Mouse (Mus musculus) lung, embryonic 15.5 days (tissue): ENCODE data around the gene Pld3. TPM values are rescaled to one million over a fixed set of nuclear protein-coding genes. Genes with fewer than 3 reads are reported as not detected.

Experiments
- ATAC-seq: fragments of 200-750 bp; cut with Nextera tagmentation; 2 replicates; pipeline ENCODE4 v1.8.0; 2017; ENCODE audit warnings: moderate number of reproducible peaks, borderline replicate concordance; ENCODE audit not compliant: low FRiP score, low TSS enrichment; ENCODE audit errors: extremely low read depth
- H3K27ac ChIP-seq: fragments of 300-500 bp; sonication (generic); 2 replicates; pipeline ENCODE4 v1.5.1; 2015; ENCODE audit warnings: moderate library complexity, mild to moderate bottlenecking, inconsistent platforms
- H3K27me3 ChIP-seq: fragments of 300-500 bp; sonication (generic); 2 replicates; pipeline ENCODE4 v1.6.1; 2015; ENCODE audit warnings: inconsistent platforms
- H3K36me3 ChIP-seq: fragments of 300-500 bp; sonication (generic); 2 replicates; pipeline ENCODE4 v1.6.1; 2015; ENCODE audit warnings: inconsistent platforms
- H3K4me1 ChIP-seq: fragments of 300-500 bp; sonication (generic); 2 replicates; pipeline ENCODE4 v1.6.1; 2015; ENCODE audit warnings: inconsistent platforms
- H3K4me2 ChIP-seq: fragments of 300-500 bp; sonication (generic); 2 replicates; pipeline ENCODE4 v1.6.1; 2015; ENCODE audit warnings: inconsistent platforms, mild to moderate bottlenecking, moderate library complexity
- H3K4me3 ChIP-seq: fragments of 300-500 bp; sonication (generic); 2 replicates; pipeline ENCODE4 v1.5.1; 2015; ENCODE audit warnings: mild to moderate bottlenecking, inconsistent platforms
- H3K9ac ChIP-seq: fragments of 300-500 bp; sonication (generic); 2 replicates; pipeline ENCODE4 v1.6.1; 2015; ENCODE audit warnings: inconsistent platforms
- H3K9me3 ChIP-seq: fragments of 300-500 bp; sonication (generic); 2 replicates; pipeline ENCODE4 v1.6.1; 2016; ENCODE audit warnings: inconsistent platforms
- WGBS: fragments of 180-500 bp; shearing (Covaris S2); methylation state at CpG from one replicate; pipeline ENCODE4 v1.1.7; 2015; 5-methylcytosine and 5-hydroxymethylcytosine counted together
- polyA plus RNA-seq: library from polyadenylated mRNA; unstranded; fragments of >200 nt; fragmentation: Nextera tagmentation; extraction: Ambion mirVana; gene quantifications from 2 replicates; pipeline ENCODE4 v1.2.1, GENCODE M21; 2015

Pld3 gene
- 74.8 and 78.3 TPM in 2 replicates for polyA plus RNA-seq

GRCm38 (mm10) chr7:27552931-27553513 lies at the start of gene Pld3, which contains the start of gene 2310022A10Rik:
Gene Pld3, minus strand, starts transcription at chr7:27553218.
Gene 2310022A10Rik, plus strand, starts transcription at chr7:27553233.
- under 1% methylated on average over 41 of the region's 41 CpGs for WGBS
- ATAC-seq: peak; percentile 99
- Histone ChIP-seq H3K4me2 (peak within 1 kb of the TSS; percentile 77), H3K4me1 (peaks cover 18% of the 10 kb centered on the region), H3K27me3 (no peaks in the 10 kb centered on the region), H3K4me3 (peak within 1 kb of the TSS; percentile 68), H3K27ac (no peak within 1 kb of the TSS), H3K9me3 (no peaks in the 10 kb centered on the region), H3K9ac (peak within 1 kb of the TSS; percentile 71), H3K36me3 (no peaks in the 10 kb centered on the region)

GRCm38 (mm10) chr7:27602161-27602560 lies 49.1 kb upstream of the Pld3 start:
- Histone ChIP-seq H3K27ac (0 out of 2 replicates have a peak overlapping the region, but pooled peaks have one; percentile 2), H3K9me3 (no peaks in the 10 kb centered on the region), H3K4me1 (peaks cover 66% of the 10 kb centered on the region), H3K4me3 (no peak overlapping the region), H3K9ac (no peak overlapping the region), H3K36me3 (no peaks in the 10 kb centered on the region), H3K4me2 (no peak overlapping the region), H3K27me3 (no peaks in the 10 kb centered on the region)
- 72% methylated on average over 2 of the region's 2 CpGs for WGBS
- no peak for ATAC-seq

- no peak for ATAC-seq
- Histone ChIP-seq H3K4me1 (peaks cover 67% of the 10 kb centered on the region), H3K9ac (no peak overlapping the region), H3K4me3 (no peak overlapping the region), H3K9me3 (no peaks in the 10 kb centered on the region), H3K27ac (0 out of 2 replicates have a peak overlapping the region, but pooled peaks have one; percentile 2), H3K27me3 (no peaks in the 10 kb centered on the region), H3K4me2 (no peak overlapping the region), H3K36me3 (no peaks in the 10 kb centered on the region)
- 53% methylated on average over 4 of the region's 4 CpGs for WGBS
Observed at GRCm38 (mm10) chr7:27601628-27602027, 48.6 kb upstream of the Pld3 start.

- H3K9ac ChIP-seq: no peak overlapping the region
- peaks cover 59% of the 10 kb centered on the region for H3K4me1 ChIP-seq
- H3K36me3 ChIP-seq: peaks cover 5% of the 10 kb centered on the region; the same call in 1 of the 2 replicates
- H3K27me3 ChIP-seq: no peaks in the 10 kb centered on the region
- H3K9me3 ChIP-seq: no peaks in the 10 kb centered on the region
- WGBS: 80% methylated on average over 7 of the region's 7 CpGs
- ATAC-seq: no peak
- no peak overlapping the region for H3K4me2 ChIP-seq
- no peak overlapping the region for H3K27ac ChIP-seq
- no peak overlapping the region for H3K4me3 ChIP-seq
Observed at GRCm38 (mm10) chr7:27598053-27598452, 45.0 kb upstream of the Pld3 start.

GRCm38 (mm10) chr7:27596586-27597503 lies 43.8 kb upstream of the Pld3 start:
- 0 out of 2 replicates have a peak overlapping the region, but pooled peaks have one; percentile 8 for H3K4me3 ChIP-seq

GRCm38 (mm10) chr7:27592934-27593645 lies 40.1 kb upstream of the Pld3 start:
- Histone ChIP-seq H3K9me3 (no peaks in the 10 kb centered on the region), H3K36me3 (peaks cover 5% of the 10 kb centered on the region; the same call in 1 of the 2 replicates), H3K4me2 (peak overlapping the region; percentile 67), H3K27ac (peak overlapping the region; percentile 99), H3K4me3 (peak overlapping the region; percentile 68), H3K4me1 (peaks cover 41% of the 10 kb centered on the region), H3K27me3 (no peaks in the 10 kb centered on the region), H3K9ac (peak overlapping the region; percentile 84; the same call in 1 of the 2 replicates)
- 47% methylated on average over 12 of the region's 12 CpGs for WGBS
- no peak for ATAC-seq

More at GRCm38 (mm10) chr7:27596586-27597503, 43.8 kb upstream of the Pld3 start:
- H3K27ac ChIP-seq: peak overlapping the region; percentile 75
- WGBS: 45% methylated on average over 10 of the region's 10 CpGs
- peak; percentile 29; the same call in 1 of the 2 replicates for ATAC-seq
- no peaks in the 10 kb centered on the region for H3K9me3 ChIP-seq
- H3K4me1 ChIP-seq: peaks cover 54% of the 10 kb centered on the region
- H3K9ac ChIP-seq: peak overlapping the region; percentile 14; the same call in 1 of the 2 replicates
- no peaks in the 10 kb centered on the region for H3K27me3 ChIP-seq
- H3K36me3 ChIP-seq: peaks cover 5% of the 10 kb centered on the region; the same call in 1 of the 2 replicates
- H3K4me2 ChIP-seq: peak overlapping the region; percentile 10

- H3K4me2 ChIP-seq: peak overlapping the region; percentile 67
- H3K27me3 ChIP-seq: no peaks in the 10 kb centered on the region
- peak overlapping the region; percentile 99 for H3K27ac ChIP-seq
- peaks cover 5% of the 10 kb centered on the region; the same call in 1 of the 2 replicates for H3K36me3 ChIP-seq
- WGBS: 1% methylated on average over 17 of the region's 17 CpGs
- H3K9me3 ChIP-seq: no peaks in the 10 kb centered on the region
- peak overlapping the region; percentile 84 for H3K9ac ChIP-seq
- ATAC-seq: peak; percentile 60
- peak overlapping the region; percentile 68 for H3K4me3 ChIP-seq
- peaks cover 37% of the 10 kb centered on the region for H3K4me1 ChIP-seq
Observed at GRCm38 (mm10) chr7:27592217-27592929, 39.4 kb upstream of the Pld3 start.

- Histone ChIP-seq H3K9ac (peak within 1 kb of the TSS; percentile 84), H3K4me2 (peak within 1 kb of the TSS; percentile 67), H3K27ac (peak within 1 kb of the TSS; percentile 99), H3K4me3 (peak within 1 kb of the TSS; percentile 68), H3K4me1 (peaks cover 29% of the 10 kb centered on the region), H3K36me3 (peaks cover 5% of the 10 kb centered on the region; the same call in 1 of the 2 replicates), H3K27me3 (no peaks in the 10 kb centered on the region), H3K9me3 (no peaks in the 10 kb centered on the region)
- ATAC-seq: peak; percentile 94
- 0% methylated on average over 62 of the region's 71 CpGs for WGBS
Observed at GRCm38 (mm10) chr7:27591266-27592216, 38.5 kb upstream of the Pld3 start, which contains the start of gene Akt2. Gene Akt2, plus strand, starts transcription at chr7:27591552.

- ATAC-seq: no peak
- no peaks in the 10 kb centered on the region for H3K9me3 ChIP-seq
- no peaks in the 10 kb centered on the region; the same call in 1 of the 2 replicates for H3K36me3 ChIP-seq
- peaks cover 23% of the 10 kb centered on the region for H3K4me1 ChIP-seq
- peak overlapping the region; percentile 99 for H3K27ac ChIP-seq
- H3K27me3 ChIP-seq: no peaks in the 10 kb centered on the region
- 60% methylated on average over 4 of the region's 4 CpGs for WGBS
- H3K4me2 ChIP-seq: peak overlapping the region; percentile 67
- H3K4me3 ChIP-seq: peak overlapping the region; percentile 68
- H3K9ac ChIP-seq: peak overlapping the region; percentile 38; the same call in 1 of the 2 replicates
Observed at GRCm38 (mm10) chr7:27590566-27591213, 37.7 kb upstream of the Pld3 start.
